Mouse (Mus musculus) bone marrow macrophage, adult 2 months (primary cell): ENCODE data around the gene Kcnma1.

Experiments used
- CTCF ChIP-seq: IDR thresholded peaks from 2 replicates; pipeline ENCODE4 v1.5.1; 2012; ENCODE audit warnings: low read depth, mild to moderate bottlenecking, low read length, moderate library complexity
- POLR2A ChIP-seq: IDR thresholded peaks from 2 replicates; pipeline ENCODE4 v1.6.1; 2012; ENCODE audit warnings: mild to moderate bottlenecking, low read depth, low read length, borderline replicate concordance

DNA sequence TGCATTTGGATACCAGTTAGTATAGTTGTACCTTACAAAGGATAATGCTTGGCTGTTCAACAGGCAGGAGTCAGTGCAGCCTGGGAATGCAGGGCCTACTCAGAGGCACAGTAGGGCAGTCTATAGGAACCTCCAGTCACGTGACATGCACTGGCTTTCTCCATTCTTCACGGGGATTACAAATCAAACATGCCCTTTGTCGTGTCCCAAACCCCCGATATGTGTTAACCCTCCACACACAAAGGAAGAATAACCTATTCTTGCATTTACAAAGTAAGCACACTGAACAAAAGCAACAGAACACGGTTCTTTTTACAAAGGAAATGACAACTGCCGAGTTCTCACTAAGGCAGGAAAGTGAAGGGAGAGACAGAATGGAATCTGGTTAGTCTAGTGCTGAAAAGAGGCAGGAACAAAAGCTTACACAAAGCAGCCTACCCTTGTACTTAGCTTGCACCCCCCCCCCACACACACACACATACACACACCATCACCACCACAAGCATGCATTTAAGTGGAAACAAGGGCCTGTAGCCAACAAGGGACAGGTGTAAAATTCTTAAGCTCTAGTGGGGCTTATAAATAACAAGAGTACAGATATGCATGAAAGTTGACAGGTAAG is 421.4 kb downstream of the Kcnma1 start:
- TF ChIP-seq CTCF (no peak), POLR2A (no peak)
